Mouse (Mus musculus): Measurements from ENCODE around the gene Atf6.

GRCm38 (mm10) chr1:170706046-170706445 lies 161.5 kb downstream of the Atf6 start:
- TF ChIP-seq CTCF (IDR thresholded peaks at IDR 0.05; ENCODE audit: low read depth) = no peak
- no peak for TF ChIP-seq EP300 (IDR thresholded peaks at IDR 0.05; ENCODE audit: low read depth)

Measured in liver, postnatal 0 days (tissue).